Mouse (Mus musculus) heart, postnatal 0 days (tissue): ENCODE results near the gene Dek. TPM values are rescaled to one million over a fixed set of nuclear protein-coding genes. Genes with fewer than 3 reads are reported as not detected.

Experiments
- ATAC-seq: fragments of 200-750 bp; cut with Nextera tagmentation; 2 replicates; pipeline ENCODE4 v1.8.0; 2017; ENCODE audit warnings: low read depth, moderate number of reproducible peaks, moderate library complexity; ENCODE audit not compliant: insufficient read depth
- DNase-seq: peaks from one replicate; pipeline ENCODE4 v3.0.0-alpha.2; 2016; ENCODE audit warnings: low spot score
- H3K27ac ChIP-seq: fragments of 300-500 bp; sonication (generic); 2 replicates; pipeline ENCODE4 v1.5.1; 2014; ENCODE audit warnings: low read depth, mild to moderate bottlenecking
- H3K27me3 ChIP-seq: fragments of 300-500 bp; sonication (generic); 2 replicates; pipeline ENCODE4 v1.6.1; 2014; ENCODE audit warnings: low read length, mixed read lengths; ENCODE audit not compliant: control insufficient read depth, insufficient read depth
- H3K36me3 ChIP-seq: fragments of 300-500 bp; sonication (generic); replicated peaks from 2 replicates; pipeline ENCODE4 v1.6.1; 2014; ENCODE audit warnings: low read length, mixed read lengths; ENCODE audit not compliant: control insufficient read depth, insufficient read depth
- H3K4me1 ChIP-seq: fragments of 300-500 bp; sonication (generic); 2 replicates; pipeline ENCODE4 v1.6.1; 2014; ENCODE audit warnings: antibody characterized with exemption; ENCODE audit not compliant: control insufficient read depth, insufficient read depth
- H3K4me2 ChIP-seq: fragments of 300-500 bp; sonication (generic); 2 replicates; pipeline ENCODE4 v1.6.1; 2014; ENCODE audit warnings: low read depth, mild to moderate bottlenecking, low read length, moderate library complexity
- H3K4me3 ChIP-seq: fragments of 300-500 bp; sonication (generic); 2 replicates; pipeline ENCODE4 v1.5.1; 2014; ENCODE audit warnings: low read depth, low read length
- H3K9ac ChIP-seq: fragments of 300-500 bp; sonication (generic); replicated peaks from 2 replicates; pipeline ENCODE4 v1.6.1; 2014; ENCODE audit warnings: low read depth, low read length, mixed read lengths
- H3K9me3 ChIP-seq: fragments of 300-500 bp; sonication (generic); replicated peaks from 2 replicates; pipeline ENCODE4 v1.6.1; 2016; ENCODE audit warnings: low read length; ENCODE audit not compliant: control insufficient read depth
- CTCF ChIP-seq: IDR thresholded peaks from 2 replicates; pipeline ENCODE4 v1.5.1; 2016; ENCODE audit warnings: antibody characterized with exemption, control low read depth, low read depth
- EP300 ChIP-seq: IDR thresholded peaks from 2 replicates; pipeline ENCODE4 v1.6.1; 2016; ENCODE audit warnings: antibody characterized with exemption, low read depth
- WGBS: fragments of 180-500 bp; shearing (Covaris S2); extraction: QIAGEN DNeasy Blood & Tissue Kit; methylation state at CpG from one replicate; pipeline ENCODE4 v1.1.7; 2014; 5-methylcytosine and 5-hydroxymethylcytosine counted together
- polyA plus RNA-seq: library from polyadenylated mRNA; unstranded; fragments of >200 nt; fragmentation: Nextera tagmentation; extraction: Ambion mirVana; gene quantifications from 2 replicates; pipeline ENCODE4 v1.2.1, GENCODE M21; 2015
- total RNA-seq: library from RNA; depleted of rRNA; stranded (reverse); fragments of >200 nt; gene quantifications from 2 replicates; pipeline ENCODE4 v1.2.3, GENCODE M21; 2014; ENCODE audit warnings: low replicate concordance

Gene Dek
- total and polyA plus RNA-seq, 2 experiments from 2014 or later: 59.2 to 87.4 TPM

DNA sequence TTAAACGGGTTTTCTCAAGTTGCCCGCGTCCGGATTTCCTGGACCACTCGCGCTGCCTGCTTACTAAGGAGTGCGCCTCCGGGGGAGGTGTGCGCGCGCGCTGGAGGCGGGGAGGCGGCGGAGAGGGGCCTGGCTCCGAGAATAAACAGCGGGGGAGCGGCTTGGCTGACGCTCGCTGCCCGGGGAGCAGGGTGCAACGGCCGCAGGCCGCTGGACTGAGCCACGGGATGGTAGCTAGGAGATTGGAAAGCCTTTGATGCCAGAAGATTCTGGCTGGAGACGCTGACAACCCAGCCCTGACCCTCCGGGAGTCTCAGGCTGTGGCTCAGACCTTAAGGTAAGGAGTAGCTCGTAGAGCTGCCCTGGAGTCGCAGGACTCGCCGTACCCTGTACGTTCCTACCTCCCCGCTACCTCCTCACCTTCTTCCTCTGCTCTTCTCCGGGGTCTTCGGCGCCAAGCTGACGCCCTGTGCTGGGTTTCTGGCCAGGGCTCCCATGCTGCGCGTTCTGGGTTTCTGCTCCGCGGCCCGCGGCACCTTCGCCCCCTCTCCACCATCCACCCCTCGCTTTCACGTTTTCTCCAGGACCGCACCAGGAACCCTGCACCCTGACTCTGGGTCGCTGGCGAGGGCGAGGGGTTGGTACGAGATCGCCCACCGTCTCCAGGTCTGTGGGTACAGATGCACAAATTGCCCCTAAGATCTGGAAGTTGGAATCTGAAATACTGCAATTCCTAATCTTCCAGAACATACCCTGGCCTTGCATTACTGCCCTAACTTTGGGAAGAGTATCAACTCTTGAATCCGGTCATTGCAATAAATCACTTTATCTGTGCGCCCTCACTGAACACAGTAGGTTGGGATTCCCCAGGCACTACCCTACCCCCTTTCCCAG lies 16.8 kb upstream of the Dek start, which contains the start of gene Rnf144b:
Gene Rnf144b, plus strand, starts transcription at position 120 of the 894 bp plus-strand sequence.
- no peak for TF ChIP-seq EP300
- peaks cover 18% of the 10 kb centered on the region for H3K4me1 ChIP-seq
- H3K4me2 ChIP-seq: peak within 1 kb of the TSS; percentile 92
- H3K4me3 ChIP-seq: peak within 1 kb of the TSS; percentile 64
- H3K36me3 ChIP-seq: no peaks in the 10 kb centered on the region
- peak within 1 kb of the TSS; percentile 68 for H3K9ac ChIP-seq
- 2% methylated on average over 55 of the region's 55 CpGs for WGBS
- no peaks in the 10 kb centered on the region for H3K9me3 ChIP-seq
- ATAC-seq (peak; percentile 79), DNase-seq (peak; percentile 32)
- H3K27ac ChIP-seq: peak within 1 kb of the TSS; percentile 39
- H3K27me3 ChIP-seq: peaks cover 7% of the 10 kb centered on the region; the same call in 1 of the 2 replicates

DNA sequence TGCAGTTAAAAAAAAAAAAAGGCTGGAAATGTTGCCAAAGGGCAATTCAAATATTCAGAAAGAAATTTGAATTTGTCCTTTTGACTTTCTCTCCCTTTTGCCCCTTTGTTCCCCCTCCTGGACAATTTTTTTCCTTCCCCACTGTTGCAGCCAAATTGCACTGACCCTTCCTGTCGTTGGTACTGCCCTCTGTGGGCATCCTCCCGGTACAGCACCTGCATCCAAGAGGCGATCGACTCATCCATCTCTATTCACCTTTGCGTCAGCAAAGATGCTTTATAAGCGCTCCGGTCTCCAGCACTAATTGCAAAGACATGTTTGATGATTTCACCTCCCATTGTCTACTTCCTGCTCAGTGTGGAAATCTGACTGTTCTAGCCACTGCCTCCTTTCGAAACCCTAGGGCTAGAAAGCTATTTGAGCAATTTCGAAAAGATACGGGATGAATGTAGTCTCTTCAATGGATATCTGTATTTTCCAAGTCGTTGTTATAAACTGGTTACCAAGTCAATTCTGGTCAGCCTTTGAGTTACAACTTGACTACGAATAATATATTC lies 15.4 kb upstream of the Dek start:
- no peak overlapping the region for H3K9ac ChIP-seq
- ATAC-seq: no peak
- DNase-seq: no peak
- H3K4me1 ChIP-seq: peaks cover 18% of the 10 kb centered on the region
- TF ChIP-seq CTCF: peak; percentile 41
- TF ChIP-seq EP300: no peak
- H3K4me3 ChIP-seq: no peak overlapping the region
- H3K4me2 ChIP-seq: peak overlapping the region; percentile 92
- no peaks in the 10 kb centered on the region for H3K9me3 ChIP-seq
- H3K36me3 ChIP-seq: no peaks in the 10 kb centered on the region
- peaks cover 7% of the 10 kb centered on the region; the same call in 1 of the 2 replicates for H3K27me3 ChIP-seq
- 36% methylated on average over 12 of the region's 12 CpGs for WGBS
- no peak overlapping the region for H3K27ac ChIP-seq

DNA sequence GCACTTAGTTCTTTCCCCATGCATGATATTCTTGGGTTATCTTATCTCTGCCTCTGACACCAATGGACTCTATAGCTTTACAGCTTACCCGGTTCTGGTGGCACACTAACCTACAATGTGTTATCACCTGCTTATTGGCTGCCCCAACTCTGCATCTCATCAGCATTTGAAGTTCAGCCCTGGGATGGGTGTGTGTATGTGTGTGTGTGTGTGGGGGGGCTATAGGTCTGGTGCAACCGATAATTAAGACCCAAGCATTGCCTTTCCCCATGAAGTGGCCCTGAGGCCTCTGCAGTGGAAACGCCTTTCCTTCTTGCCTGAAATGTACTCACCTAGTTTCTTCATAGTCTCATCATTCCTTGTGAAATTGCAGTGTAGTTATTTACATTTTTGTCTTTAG lies 10.0 kb upstream of the Dek start:
- TF ChIP-seq EP300 (no peak), CTCF (no peak)
- 59% methylated on average over 3 of the region's 3 CpGs for WGBS
- Histone ChIP-seq H3K4me1 (peaks cover 18% of the 10 kb centered on the region; the same call in 1 of the 2 replicates), H3K27ac (no peak overlapping the region), H3K36me3 (no peaks in the 10 kb centered on the region), H3K4me3 (no peak overlapping the region), H3K27me3 (no peaks in the 10 kb centered on the region), H3K4me2 (no peak overlapping the region), H3K9ac (no peak overlapping the region), H3K9me3 (no peaks in the 10 kb centered on the region)
- no peak for ATAC-seq
- no peak for DNase-seq

DNA sequence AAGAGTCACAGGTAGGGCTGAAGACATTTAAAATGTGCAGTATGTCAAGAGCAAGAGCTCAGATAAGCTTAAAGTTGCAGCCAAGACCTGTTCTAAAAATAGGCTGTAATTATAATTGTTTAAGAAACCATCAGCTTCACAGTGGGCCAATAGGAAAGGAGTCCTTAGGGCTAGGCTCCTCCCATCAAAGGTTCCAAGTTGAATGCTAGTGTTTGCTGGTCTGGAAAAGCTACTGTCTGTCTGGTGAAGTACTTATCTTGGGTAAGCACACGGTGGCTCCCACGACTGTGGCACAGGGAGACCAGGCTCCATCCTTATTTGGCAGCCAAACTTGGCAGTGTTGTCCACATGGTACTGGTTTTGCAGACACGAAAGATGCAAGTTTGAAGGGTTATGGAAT lies 6.9 kb upstream of the Dek start:
- H3K27me3 ChIP-seq: no peaks in the 10 kb centered on the region
- DNase-seq: peak; percentile 22
- ATAC-seq: peak; percentile 27; the same call in 1 of the 2 replicates
- TF ChIP-seq CTCF: no peak
- TF ChIP-seq EP300: no peak
- H3K9me3 ChIP-seq: no peaks in the 10 kb centered on the region
- H3K27ac ChIP-seq: peak overlapping the region; percentile 10; the same call in 1 of the 2 replicates
- H3K4me3 ChIP-seq: no peak overlapping the region
- no peak overlapping the region for H3K9ac ChIP-seq
- H3K4me2 ChIP-seq: no peak overlapping the region
- H3K4me1 ChIP-seq: 0 out of 2 replicates have a peak, but pooled peaks cover 22% of the 10 kb centered on the region
- WGBS: 9% methylated on average over 3 of the region's 3 CpGs
- H3K36me3 ChIP-seq: no peaks in the 10 kb centered on the region

DNA sequence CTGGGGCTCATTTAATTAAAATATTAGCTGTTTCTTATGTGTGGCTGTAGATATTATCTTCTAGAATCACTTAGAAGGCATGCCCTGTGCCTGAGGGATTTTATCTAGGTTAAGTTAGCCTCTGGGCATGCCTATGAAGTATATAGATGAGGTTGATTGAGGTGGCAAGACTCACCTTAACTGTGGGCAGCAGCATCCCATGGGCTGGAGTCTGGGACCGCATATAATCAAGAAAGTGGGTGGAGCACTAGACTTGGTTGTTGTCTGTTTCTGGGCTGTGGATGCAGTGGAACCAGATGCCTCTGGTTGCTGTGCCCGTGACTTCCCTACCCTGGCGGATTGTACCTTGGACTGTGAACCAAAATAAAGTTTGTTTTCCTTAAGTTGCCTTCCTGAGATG lies 6.1 kb upstream of the Dek start:
- no peaks in the 10 kb centered on the region for H3K9me3 ChIP-seq
- no peak overlapping the region for H3K4me2 ChIP-seq
- H3K36me3 ChIP-seq: no peaks in the 10 kb centered on the region
- H3K27me3 ChIP-seq: no peaks in the 10 kb centered on the region
- ATAC-seq (no peak), DNase-seq (no peak)
- no peak for TF ChIP-seq CTCF
- no peak for TF ChIP-seq EP300
- WGBS: 86% methylated on average over 3 of the region's 3 CpGs
- 0 out of 2 replicates have a peak, but pooled peaks cover 22% of the 10 kb centered on the region for H3K4me1 ChIP-seq
- no peak overlapping the region for H3K27ac ChIP-seq
- no peak overlapping the region for H3K4me3 ChIP-seq
- H3K9ac ChIP-seq: no peak overlapping the region
